Mouse (Mus musculus): ENCODE data around the gene Atxn2l.

GRCm38 (mm10) chr7:126494120-126494519 lies 9.1 kb downstream of the Atxn2l start:
- TF ChIP-seq POLR2A (IDR thresholded peaks at IDR 0.05; ENCODE audit: borderline replicate concordance, extremely low read depth, insufficient read depth, insufficient read length, poor library complexity, severe bottlenecking) (no peak), CTCF (IDR thresholded peaks at IDR 0.05; ENCODE audit: borderline replicate concordance, extremely low read depth, insufficient read depth, insufficient read length) (no peak)
